Mouse (Mus musculus): ENCODE results near the gene H2-M10.6. TPM values are rescaled to one million over a fixed set of nuclear protein-coding genes. Genes with fewer than 3 reads are reported as not detected.
A peak's percentile ranks its signal among the peaks of the same experiment; 100 is the strongest.

H2-M10.6 gene
- polyA plus RNA-seq, 1 experiment from 2014 or later = not detected

GRCm38 (mm10) chr17:36828488-36828887 lies 16.5 kb downstream of the H2-M10.6 start:
- Histone ChIP-seq H3K36me3 (ENCODE audit: control insufficient read depth, insufficient read depth) (no peaks in the 10 kb centered on the region), H3K9ac (ENCODE audit: low read depth, low read length) (no peak overlapping the region), H3K4me3 (ENCODE audit: low read depth, low read length) (no peak overlapping the region), H3K27ac (ENCODE audit: low read depth, low read length) (no peak overlapping the region), H3K9me3 (ENCODE audit: control insufficient read depth) (no peaks in the 10 kb centered on the region), H3K4me1 (replicated peaks; ENCODE audit: control insufficient read depth, insufficient read depth, low read length) (no peaks in the 10 kb centered on the region), H3K27me3 (replicated peaks; ENCODE audit: control insufficient read depth, insufficient read depth, low read length) (no peaks in the 10 kb centered on the region), H3K4me2 (replicated peaks; ENCODE audit: low read depth) (no peak overlapping the region)
- WGBS = 63% methylated on average over 2 of the region's 2 CpGs
- TF ChIP-seq CTCF (IDR thresholded peaks at IDR 0.05; ENCODE audit: low read depth) = no peak
- ATAC-seq = no peak

- no peak overlapping the region for H3K4me3 ChIP-seq (ENCODE audit: low read depth, low read length)
- H3K9me3 ChIP-seq (ENCODE audit: control insufficient read depth) = no peaks in the 10 kb centered on the region
- H3K27ac ChIP-seq (ENCODE audit: low read depth, low read length) = no peak overlapping the region
- no peak overlapping the region for H3K9ac ChIP-seq (ENCODE audit: low read depth, low read length)
- H3K36me3 ChIP-seq (ENCODE audit: control insufficient read depth, insufficient read depth) = no peaks in the 10 kb centered on the region
- no peaks in the 10 kb centered on the region for H3K4me1 ChIP-seq (replicated peaks; ENCODE audit: control insufficient read depth, insufficient read depth, low read length)
- TF ChIP-seq CTCF (IDR thresholded peaks at IDR 0.05; ENCODE audit: low read depth) = no peak
- H3K27me3 ChIP-seq (replicated peaks; ENCODE audit: control insufficient read depth, insufficient read depth, low read length) = no peaks in the 10 kb centered on the region
- no peak overlapping the region for H3K4me2 ChIP-seq (replicated peaks; ENCODE audit: low read depth)
- ATAC-seq = no peak
- WGBS = 69% methylated on average over 3 of the region's 3 CpGs
Observed at GRCm38 (mm10) chr17:36830470-36830869, 18.5 kb downstream of the H2-M10.6 start.

- no peak overlapping the region for H3K27ac ChIP-seq (ENCODE audit: low read depth, low read length)
- H3K9me3 ChIP-seq (ENCODE audit: control insufficient read depth) = no peaks in the 10 kb centered on the region
- 0 out of 2 replicates have a peak, but pooled peaks cover 3% of the 10 kb centered on the region for H3K4me1 ChIP-seq (replicated peaks; ENCODE audit: control insufficient read depth, insufficient read depth, low read length)
- TF ChIP-seq CTCF (IDR thresholded peaks at IDR 0.05; ENCODE audit: low read depth) = no peak
- no peak overlapping the region for H3K9ac ChIP-seq (ENCODE audit: low read depth, low read length)
- ATAC-seq = no peak
- no peak overlapping the region for H3K4me2 ChIP-seq (replicated peaks; ENCODE audit: low read depth)
- 55% methylated on average over 4 of the region's 4 CpGs for WGBS
- H3K27me3 ChIP-seq (replicated peaks; ENCODE audit: control insufficient read depth, insufficient read depth, low read length) = no peaks in the 10 kb centered on the region
- H3K4me3 ChIP-seq (ENCODE audit: low read depth, low read length) = no peak overlapping the region
- no peaks in the 10 kb centered on the region for H3K36me3 ChIP-seq (ENCODE audit: control insufficient read depth, insufficient read depth)
Observed at GRCm38 (mm10) chr17:36832694-36833093, 20.7 kb downstream of the H2-M10.6 start.

GRCm38 (mm10) chr17:36835591-36836426 lies 23.8 kb downstream of the H2-M10.6 start:
- Histone ChIP-seq H3K4me3 (ENCODE audit: low read depth, low read length) (peak overlapping the region; percentile 56; the same call in 1 of the 2 replicates), H3K36me3 (ENCODE audit: control insufficient read depth, insufficient read depth) (0 out of 2 replicates have a peak, but pooled peaks cover 4% of the 10 kb centered on the region), H3K4me2 (replicated peaks; ENCODE audit: low read depth) (peak overlapping the region; percentile 71), H3K9ac (ENCODE audit: low read depth, low read length) (no peak overlapping the region), H3K27ac (ENCODE audit: low read depth, low read length) (peak overlapping the region; percentile 97; the same call in 1 of the 2 replicates), H3K4me1 (replicated peaks; ENCODE audit: control insufficient read depth, insufficient read depth, low read length) (0 out of 2 replicates have a peak, but pooled peaks cover 3% of the 10 kb centered on the region), H3K9me3 (ENCODE audit: control insufficient read depth) (no peaks in the 10 kb centered on the region), H3K27me3 (replicated peaks; ENCODE audit: control insufficient read depth, insufficient read depth, low read length) (no peaks in the 10 kb centered on the region)
- whole genome bisulfite sequencing = 21% methylated on average over 12 of the region's 12 CpGs
- TF ChIP-seq CTCF (IDR thresholded peaks at IDR 0.05; ENCODE audit: low read depth) = peak; percentile 53
- ATAC-seq = peak; percentile 43

- Histone ChIP-seq H3K36me3 (ENCODE audit: control insufficient read depth, insufficient read depth) (0 out of 2 replicates have a peak, but pooled peaks cover 4% of the 10 kb centered on the region), H3K9ac (ENCODE audit: low read depth, low read length) (peak overlapping the region; percentile 63; the same call in 1 of the 2 replicates), H3K4me2 (replicated peaks; ENCODE audit: low read depth) (peak overlapping the region; percentile 71), H3K27ac (ENCODE audit: low read depth, low read length) (peak overlapping the region; percentile 97; the same call in 1 of the 2 replicates), H3K4me1 (replicated peaks; ENCODE audit: control insufficient read depth, insufficient read depth, low read length) (0 out of 2 replicates have a peak, but pooled peaks cover 3% of the 10 kb centered on the region), H3K9me3 (ENCODE audit: control insufficient read depth) (no peaks in the 10 kb centered on the region), H3K4me3 (ENCODE audit: low read depth, low read length) (peak overlapping the region; percentile 56), H3K27me3 (replicated peaks; ENCODE audit: control insufficient read depth, insufficient read depth, low read length) (no peaks in the 10 kb centered on the region)
- ATAC-seq = peak; percentile 4; the same call in 1 of the 2 replicates
- TF ChIP-seq CTCF (IDR thresholded peaks at IDR 0.05; ENCODE audit: low read depth) = no peak
- 13% methylated on average over 3 of the region's 3 CpGs for WGBS
Observed at GRCm38 (mm10) chr17:36836427-36836812, 24.4 kb downstream of the H2-M10.6 start.

GRCm38 (mm10) chr17:36836874-36837647 lies 25.1 kb downstream of the H2-M10.6 start, which contains the start of gene Trim26:
Trim26 (plus strand) TSS chr17:36837134.
- H3K27ac ChIP-seq (ENCODE audit: low read depth, low read length) = peak within 1 kb of the TSS; percentile 97
- no peaks in the 10 kb centered on the region for H3K9me3 ChIP-seq (ENCODE audit: control insufficient read depth)
- ATAC-seq = peak; percentile 96
- no peaks in the 10 kb centered on the region for H3K27me3 ChIP-seq (replicated peaks; ENCODE audit: control insufficient read depth, insufficient read depth, low read length)
- H3K36me3 ChIP-seq (ENCODE audit: control insufficient read depth, insufficient read depth) = 0 out of 2 replicates have a peak, but pooled peaks cover 4% of the 10 kb centered on the region
- H3K4me1 ChIP-seq (replicated peaks; ENCODE audit: control insufficient read depth, insufficient read depth, low read length) = 0 out of 2 replicates have a peak, but pooled peaks cover 3% of the 10 kb centered on the region
- TF ChIP-seq CTCF (IDR thresholded peaks at IDR 0.05; ENCODE audit: low read depth) = no peak
- WGBS = under 1% methylated on average over 57 of the region's 58 CpGs
- peak within 1 kb of the TSS; percentile 71 for H3K4me2 ChIP-seq (replicated peaks; ENCODE audit: low read depth)
- peak within 1 kb of the TSS; percentile 63 for H3K9ac ChIP-seq (ENCODE audit: low read depth, low read length)
- H3K4me3 ChIP-seq (ENCODE audit: low read depth, low read length) = peak within 1 kb of the TSS; percentile 56

Measured in intestine, postnatal 0 days (tissue).